Mouse (Mus musculus): ENCODE results near the gene Chadl.

DNA sequence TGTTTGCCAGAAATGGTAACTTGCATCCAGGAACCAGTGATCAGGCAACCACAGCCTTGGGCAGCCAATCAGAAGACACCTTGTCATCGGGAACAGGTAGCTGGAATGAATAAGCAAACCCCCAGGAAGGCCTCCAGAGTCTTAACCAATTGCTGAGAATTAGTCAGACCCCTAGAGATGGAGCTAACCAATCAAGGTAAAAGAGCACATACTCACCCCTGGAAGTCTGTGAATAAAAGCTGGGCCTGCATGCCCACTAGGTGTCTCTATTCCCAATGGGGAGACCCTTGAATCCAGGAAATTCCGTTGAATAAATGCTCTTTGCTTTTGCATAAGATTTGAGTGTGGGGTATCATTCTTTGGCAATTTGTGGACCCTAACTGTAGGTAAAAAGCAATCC, 42.8 kb upstream of the Chadl start:
- no peak for TF ChIP-seq POLR2A (IDR thresholded peaks at IDR 0.05; ENCODE audit: low read depth, low read length)
- no peak for TF ChIP-seq ETS1 (conservative IDR thresholded peaks at IDR 0.05; ENCODE audit: low read depth, low read length)
- TF ChIP-seq JUND (conservative IDR thresholded peaks at IDR 0.05; ENCODE audit: low read depth, low read length) = no peak
- TF ChIP-seq MAFK (IDR thresholded peaks at IDR 0.05; ENCODE audit: insufficient replicate concordance, low read length) = no peak
- TF ChIP-seq CTCF (conservative IDR thresholded peaks at IDR 0.05 in 1 of 2, IDR thresholded peaks at IDR 0.05 in 1 of 2; ENCODE audit: low read depth in 2 of 2, low read length in 2 of 2) = peak in 1 of 2 experiments; percentile 27; a peak in 1 of 4 replicates
- TF ChIP-seq USF1 (IDR thresholded peaks at IDR 0.05; ENCODE audit: low read depth, low read length) = no peak
- TF ChIP-seq EP300 (IDR thresholded peaks at IDR 0.05; ENCODE audit: low read length) = no peak

Measured in CH12.LX (cell line).